Mouse (Mus musculus): ENCODE results near the gene Fchsd2. TPM values are rescaled to one million over a fixed set of nuclear protein-coding genes. Genes with fewer than 3 reads are reported as not detected.

Gene Fchsd2
- polyA plus RNA-seq, 1 experiment from 2014 or later = 8.0 TPM

Other genes starting within 250 kb of the Fchsd2 start
- 17.8 and 18.2 TPM in 2 replicates for gene Relt, start 229.4 kb upstream of the Fchsd2 start, polyA plus RNA-seq (2016; fragmentation: Nextera tagmentation; extraction: Ambion mirVana)
- 1.7 and 2.2 TPM in 2 replicates for gene Arhgef17, start 160.8 kb upstream of the Fchsd2 start, polyA plus RNA-seq (2016; fragmentation: Nextera tagmentation; extraction: Ambion mirVana)
- gene P2ry6, start 118.2 kb upstream of the Fchsd2 start, polyA plus RNA-seq (2016; fragmentation: Nextera tagmentation; extraction: Ambion mirVana) = 3.4 and 3.6 TPM in 2 replicates
- 1.2 TPM in 2 replicates for gene P2ry2, start 80.0 kb upstream of the Fchsd2 start, polyA plus RNA-seq (2016; fragmentation: Nextera tagmentation; extraction: Ambion mirVana)
- gene Atg16l2, start 209.4 kb downstream of the Fchsd2 start, polyA plus RNA-seq (2016; fragmentation: Nextera tagmentation; extraction: Ambion mirVana) = 4.7 and 5.7 TPM in 2 replicates
- 76.9 and 79.5 TPM in 2 replicates for gene Stard10, start 224.2 kb downstream of the Fchsd2 start, polyA plus RNA-seq (2016; fragmentation: Nextera tagmentation; extraction: Ambion mirVana)

All from liver, embryonic 12.5 days (tissue).